Mouse (Mus musculus) brain, embryonic 14.5 days (tissue): ENCODE results near the gene Tm9sf3.

Experiments used
- CTCF ChIP-seq: fragments of 200-500 bp; IDR thresholded peaks from 2 replicates; pipeline ENCODE4 v1.5.1; 2012; ENCODE audit warnings: inconsistent platforms, mild to moderate bottlenecking, moderate library complexity, borderline replicate concordance; ENCODE audit not compliant: insufficient read depth, insufficient read length; ENCODE audit errors: extremely low read depth
- POLR2A ChIP-seq: fragments of 200-500 bp; IDR thresholded peaks from 2 replicates; pipeline ENCODE4 v1.6.1; 2012; ENCODE audit warnings: mild to moderate bottlenecking, inconsistent platforms, borderline replicate concordance; ENCODE audit not compliant: poor library complexity, insufficient read depth, insufficient read length, severe bottlenecking; ENCODE audit errors: extremely low read depth

DNA sequence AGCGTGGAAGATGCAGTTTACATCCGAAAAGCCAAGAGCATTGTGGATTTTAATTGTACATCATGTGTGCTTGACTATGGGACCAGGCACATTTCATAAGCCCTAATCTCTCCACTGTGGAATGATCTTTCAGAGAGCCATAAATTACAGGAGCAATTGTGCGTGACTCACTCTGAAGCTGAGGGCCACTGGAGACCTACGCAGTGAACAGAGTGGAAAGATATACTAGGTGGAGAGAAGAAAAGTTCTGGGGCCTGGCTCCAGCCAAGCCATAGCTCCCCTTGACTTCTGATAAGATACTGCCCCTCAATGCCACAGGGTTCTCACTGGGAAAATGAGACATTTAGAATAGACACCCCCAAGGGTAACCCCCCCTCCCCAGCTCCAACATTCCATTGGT is 70.8 kb downstream of the Tm9sf3 start:
- TF ChIP-seq CTCF (no peak), POLR2A (no peak)
